Mouse (Mus musculus) intestine, postnatal 0 days (tissue): Measurements from ENCODE around the gene Slc25a47. TPM values are rescaled to one million over a fixed set of nuclear protein-coding genes. Genes with fewer than 3 reads are reported as not detected.

ENCODE experiments used
- ATAC-seq: fragments of 200-750 bp; cut with Nextera tagmentation; 2 replicates; pipeline ENCODE4 v1.8.0; 2017; ENCODE audit warnings: mild to moderate bottlenecking, moderate TSS enrichment, moderate library complexity
- H3K27ac ChIP-seq: fragments of 300-500 bp; sonication (generic); 2 replicates; pipeline ENCODE4 v1.5.1; 2014; ENCODE audit warnings: mild to moderate bottlenecking, low read depth, low read length, moderate library complexity
- H3K27me3 ChIP-seq: fragments of 300-500 bp; sonication (generic); replicated peaks from 2 replicates; pipeline ENCODE4 v1.6.1; 2014; ENCODE audit warnings: low read length, mixed read lengths; ENCODE audit not compliant: control insufficient read depth, insufficient read depth
- H3K36me3 ChIP-seq: fragments of 300-500 bp; sonication (generic); 2 replicates; pipeline ENCODE4 v1.6.1; 2014; ENCODE audit warnings: mild to moderate bottlenecking, moderate library complexity; ENCODE audit not compliant: control insufficient read depth, insufficient read depth
- H3K4me1 ChIP-seq: fragments of 300-500 bp; sonication (generic); replicated peaks from 2 replicates; pipeline ENCODE4 v1.6.1; 2014; ENCODE audit warnings: antibody characterized with exemption, low read length, mixed read lengths; ENCODE audit not compliant: control insufficient read depth, insufficient read depth
- H3K4me2 ChIP-seq: fragments of 300-500 bp; sonication (generic); replicated peaks from 2 replicates; pipeline ENCODE4 v1.6.1; 2014; ENCODE audit warnings: low read depth, mild to moderate bottlenecking, moderate library complexity
- H3K4me3 ChIP-seq: fragments of 300-500 bp; sonication (generic); 2 replicates; pipeline ENCODE4 v1.5.1; 2014; ENCODE audit warnings: low read depth, low read length
- H3K9ac ChIP-seq: fragments of 300-500 bp; sonication (generic); 2 replicates; pipeline ENCODE4 v1.6.1; 2014; ENCODE audit warnings: mild to moderate bottlenecking, low read depth, low read length
- H3K9me3 ChIP-seq: fragments of 300-500 bp; sonication (generic); 2 replicates; pipeline ENCODE4 v1.6.1; 2016; ENCODE audit warnings: mixed run types; ENCODE audit not compliant: control insufficient read depth
- CTCF ChIP-seq: sonication (generic); IDR thresholded peaks from 2 replicates; pipeline ENCODE4 v1.5.1; 2016; ENCODE audit warnings: low read depth, mild to moderate bottlenecking, control low read depth, antibody characterized with exemption, moderate library complexity
- WGBS: fragments of 180-500 bp; shearing (Covaris S2); extraction: QIAGEN DNeasy Blood & Tissue Kit; methylation state at CpG from one replicate; pipeline ENCODE4 v1.1.7; 2014; 5-methylcytosine and 5-hydroxymethylcytosine counted together
- polyA plus RNA-seq: library from polyadenylated mRNA; unstranded; fragments of >200 nt; fragmentation: Nextera tagmentation; extraction: Ambion mirVana; gene quantifications from 2 replicates; pipeline ENCODE4 v1.2.1, GENCODE M21; 2015

Slc25a47 gene
- polyA plus RNA-seq = 4.7 and 5.1 TPM in 2 replicates

DNA sequence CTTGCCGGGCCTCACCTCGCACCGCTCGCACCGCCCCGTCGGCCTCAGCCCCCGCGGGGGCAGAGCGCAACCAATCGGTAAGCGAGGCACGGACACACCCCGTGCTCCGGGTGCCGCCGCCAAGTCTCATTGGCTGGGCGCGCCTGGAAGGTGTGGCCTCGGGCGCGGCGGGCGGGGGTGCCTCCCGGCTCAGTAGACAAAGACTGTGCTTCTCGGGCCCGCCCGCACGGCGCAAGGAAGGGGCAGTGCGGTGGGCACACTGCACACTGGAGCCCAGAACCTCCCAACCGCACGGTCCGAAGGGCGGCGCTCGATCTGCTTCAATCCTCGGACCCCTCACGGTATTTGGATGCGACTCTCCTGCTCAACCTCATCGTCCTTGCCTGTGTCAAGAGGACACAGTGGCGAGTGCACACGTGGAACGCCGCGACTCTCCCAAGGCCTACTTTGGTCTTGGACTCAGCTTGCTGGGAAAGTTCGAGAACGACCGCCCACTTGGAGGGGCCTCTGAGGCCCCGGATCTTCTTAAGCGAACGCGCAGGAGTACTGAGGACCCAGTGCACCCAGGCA is at the start of gene Slc25a47, which contains the start of gene Slc25a29:
Gene Slc25a47 (plus strand): TSS at position 207 of the 570 bp plus-strand sequence.
Gene Slc25a29 (minus strand): TSS at position 44 of the 570 bp plus-strand sequence.
- TF ChIP-seq CTCF = 0 out of 2 replicates have a peak, but pooled peaks have one; percentile 11
- WGBS = under 1% methylated on average over 53 of the region's 53 CpGs

GRCm38 (mm10) chr12:108787329-108787728 is 48.5 kb upstream of the Slc25a47 start:
- no peak overlapping the region for H3K4me3 ChIP-seq
- TF ChIP-seq CTCF = no peak
- no peak overlapping the region for H3K27ac ChIP-seq
- no peak overlapping the region for H3K4me2 ChIP-seq
- no peak overlapping the region for H3K9ac ChIP-seq
- no peaks in the 10 kb centered on the region for H3K9me3 ChIP-seq
- H3K4me1 ChIP-seq = 0 out of 2 replicates have a peak, but pooled peaks cover 3% of the 10 kb centered on the region
- 76% methylated on average over 2 of the region's 2 CpGs for WGBS
- no peaks in the 10 kb centered on the region for H3K27me3 ChIP-seq
- H3K36me3 ChIP-seq = no peaks in the 10 kb centered on the region
- no peak for ATAC-seq

More for the DNA sequence above, at the start of gene Slc25a47, which contains the start of gene Slc25a29:
- peaks cover 6% of the 10 kb centered on the region for H3K4me1 ChIP-seq
- H3K9me3 ChIP-seq = no peaks in the 10 kb centered on the region
- peak within 1 kb of the TSS; percentile 71 for H3K27ac ChIP-seq
- peaks cover 4% of the 10 kb centered on the region; the same call in 1 of the 2 replicates for H3K36me3 ChIP-seq
- H3K27me3 ChIP-seq = no peaks in the 10 kb centered on the region
- peak within 1 kb of the TSS; percentile 51 for H3K9ac ChIP-seq
- H3K4me3 ChIP-seq = peak within 1 kb of the TSS; percentile 69
- peak; percentile 99 for ATAC-seq
- peak within 1 kb of the TSS; percentile 87 for H3K4me2 ChIP-seq

- TF ChIP-seq CTCF = peak; percentile 40
- H3K9me3 ChIP-seq = no peaks in the 10 kb centered on the region
- H3K4me3 ChIP-seq = peak overlapping the region; percentile 99
- 0 out of 2 replicates have a peak, but pooled peaks cover 3% of the 10 kb centered on the region for H3K4me1 ChIP-seq
- H3K36me3 ChIP-seq = no peaks in the 10 kb centered on the region
- H3K4me2 ChIP-seq = peak overlapping the region; percentile 70
- peak overlapping the region; percentile 100 for H3K27ac ChIP-seq
- peak; percentile 29 for ATAC-seq
- under 1% methylated on average over 51 of the region's 52 CpGs for WGBS
- peak overlapping the region; percentile 84 for H3K9ac ChIP-seq
- no peaks in the 10 kb centered on the region for H3K27me3 ChIP-seq
Measured at GRCm38 (mm10) chr12:108792152-108792545, 43.7 kb upstream of the Slc25a47 start.

DNA sequence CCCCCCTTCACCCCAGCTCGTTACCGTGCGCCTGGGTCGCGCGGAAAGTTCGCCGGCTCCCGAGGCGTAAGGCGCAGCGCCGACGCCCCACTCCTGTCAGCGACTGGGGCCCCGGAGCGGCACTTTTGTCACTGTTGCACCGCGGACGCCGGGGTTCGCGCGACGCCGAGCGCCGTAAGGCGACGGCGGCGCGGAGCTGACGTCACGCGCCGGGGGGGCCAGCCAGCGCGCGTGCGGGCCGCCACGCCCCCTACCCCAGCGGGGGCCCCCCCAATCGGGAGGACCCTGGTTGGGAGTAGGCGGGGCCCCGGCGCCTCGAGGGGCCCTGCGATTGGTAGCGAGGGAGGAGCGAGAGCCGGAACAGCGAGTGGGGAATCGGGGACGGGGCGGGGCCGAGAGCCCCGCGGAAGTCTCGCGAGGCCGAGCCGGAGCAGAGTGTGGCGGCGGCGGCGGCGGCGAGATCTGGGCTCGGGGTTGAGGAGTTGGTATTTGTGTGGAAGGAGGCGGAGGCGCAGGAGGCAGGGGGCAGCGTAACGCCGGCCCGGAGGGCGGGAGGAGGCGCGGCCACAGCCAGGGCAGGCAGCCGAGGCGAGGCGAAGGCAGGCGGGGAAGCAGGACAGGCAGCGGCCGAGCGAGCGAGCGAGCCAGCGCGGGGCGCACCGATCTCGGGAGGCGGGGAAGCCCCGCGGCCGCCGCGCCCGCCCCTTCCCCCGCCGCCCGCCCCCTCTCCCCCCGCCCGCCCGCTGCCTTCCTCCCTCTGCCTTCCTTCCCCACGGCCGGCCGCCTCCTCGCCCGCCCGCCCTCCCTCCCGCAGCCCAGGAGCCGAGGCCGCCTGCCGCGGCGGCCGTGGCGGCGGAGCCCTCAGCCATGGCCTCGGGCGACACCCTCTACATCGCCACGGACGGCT is 43.0 kb upstream of the Slc25a47 start, which contains the start of gene Yy1:
Gene Yy1 (plus strand): TSS at position 428 of the 907 bp plus-strand sequence.
- under 1% methylated on average over 83 of the region's 127 CpGs for WGBS
- H3K4me2 ChIP-seq = peak within 1 kb of the TSS; percentile 70
- H3K9ac ChIP-seq = peak within 1 kb of the TSS; percentile 98
- H3K4me3 ChIP-seq = peak within 1 kb of the TSS; percentile 99
- peak; percentile 57 for TF ChIP-seq CTCF
- no peaks in the 10 kb centered on the region for H3K27me3 ChIP-seq
- H3K4me1 ChIP-seq = 0 out of 2 replicates have a peak, but pooled peaks cover 3% of the 10 kb centered on the region
- ATAC-seq = peak; percentile 93
- H3K27ac ChIP-seq = peak within 1 kb of the TSS; percentile 100
- no peaks in the 10 kb centered on the region for H3K9me3 ChIP-seq
- no peaks in the 10 kb centered on the region for H3K36me3 ChIP-seq

- Histone ChIP-seq H3K36me3 (no peaks in the 10 kb centered on the region), H3K4me2 (peak overlapping the region; percentile 68), H3K9me3 (no peaks in the 10 kb centered on the region), H3K4me3 (peak overlapping the region; percentile 99), H3K4me1 (0 out of 2 replicates have a peak, but pooled peaks cover 6% of the 10 kb centered on the region), H3K9ac (peak overlapping the region; percentile 98), H3K27ac (peak overlapping the region; percentile 100), H3K27me3 (no peaks in the 10 kb centered on the region)
- TF ChIP-seq CTCF = no peak; the same call in 1 of the 2 replicates
- WGBS = 0% methylated on average over 62 of the region's 71 CpGs
- ATAC-seq = no peak
Measured at GRCm38 (mm10) chr12:108793453-108793941, 42.3 kb upstream of the Slc25a47 start.
